Mouse (Mus musculus): ENCODE measurements around the gene Elmsan1. TPM values are rescaled to one million over a fixed set of nuclear protein-coding genes. Genes with fewer than 3 reads are reported as not detected.
"Not testable (repeated sequence)": the region's sequence is repeated elsewhere in the genome, so short reads cannot be mapped to it uniquely, and the experiment has no call there.

The Elmsan1 gene
- 7.2 and 8.0 TPM in 2 replicates for polyA plus RNA-seq (2016; fragmentation: Nextera tagmentation; extraction: Ambion mirVana)

DNA sequence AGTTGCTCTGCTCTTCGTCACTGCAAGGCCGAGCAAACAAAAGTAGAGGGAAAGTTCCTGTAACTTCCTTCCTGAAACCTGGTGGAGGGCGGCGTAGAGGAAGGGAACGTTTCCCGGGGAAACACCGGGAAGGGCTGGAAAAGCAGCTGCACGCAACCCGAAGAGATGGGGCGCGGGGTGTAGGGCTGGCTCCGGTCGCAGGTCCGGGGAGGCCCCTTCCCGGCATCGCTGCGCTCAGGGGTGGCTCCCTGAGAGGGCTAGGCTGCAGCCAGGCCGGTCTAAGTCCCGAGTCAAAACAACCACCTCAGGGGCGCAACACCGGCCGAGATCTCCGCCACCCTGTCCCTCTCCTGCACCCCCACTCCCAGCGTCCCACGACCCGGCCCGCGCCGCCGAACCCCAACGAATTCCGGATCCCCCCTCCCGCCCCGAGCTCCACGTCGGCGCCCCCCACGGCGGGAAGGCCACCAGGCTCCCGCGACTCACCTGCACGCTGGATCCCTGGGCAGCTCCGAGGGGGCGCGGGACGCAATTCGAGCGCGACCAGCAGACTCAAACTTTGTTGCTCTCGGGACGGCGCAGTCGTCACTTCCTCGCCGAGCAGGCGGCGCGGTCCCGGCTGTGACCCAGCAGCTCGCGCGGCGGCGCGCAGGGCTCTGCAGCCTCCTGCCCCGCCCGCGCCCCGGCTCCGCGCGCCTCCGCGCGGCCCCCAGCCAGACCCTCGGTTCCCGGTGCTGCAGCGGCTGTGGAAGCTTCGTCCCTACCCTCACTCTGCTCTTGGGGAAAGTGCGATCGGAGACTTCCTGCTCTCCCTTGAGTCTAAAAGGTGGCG lies at the start of gene Elmsan1:
TSS of gene Elmsan1 (minus strand) at position 593 of the 832 bp plus-strand sequence.
- H3K9ac ChIP-seq = peak within 1 kb of the TSS; percentile 82
- H3K27ac ChIP-seq = peak within 1 kb of the TSS; percentile 82
- peak within 1 kb of the TSS; percentile 83 for H3K4me3 ChIP-seq
- ATAC-seq (ENCODE audit: low FRiP score) = peak; percentile 66
- H3K27me3 ChIP-seq = no peaks in the 10 kb centered on the region
- under 1% methylated on average over 81 of the region's 82 CpGs for WGBS
- H3K4me2 ChIP-seq (replicated peaks) = peak within 1 kb of the TSS; percentile 95
- H3K36me3 ChIP-seq = no peaks in the 10 kb centered on the region
- H3K4me1 ChIP-seq = peaks cover 50% of the 10 kb centered on the region
- no peaks in the 10 kb centered on the region for H3K9me3 ChIP-seq (replicated peaks)

GRCm38 (mm10) chr12:84267264-84267663 lies 48.6 kb upstream of the Elmsan1 start:
- Histone ChIP-seq H3K4me1 (no peaks in the 10 kb centered on the region), H3K4me2 (replicated peaks) (no peak overlapping the region), H3K36me3 (no peaks in the 10 kb centered on the region), H3K4me3 (no peak overlapping the region), H3K27ac (no peak overlapping the region), H3K9me3 (replicated peaks) (no peaks in the 10 kb centered on the region), H3K9ac (no peak overlapping the region), H3K27me3 (no peaks in the 10 kb centered on the region)
- no peak for ATAC-seq (ENCODE audit: low FRiP score)
- 58% methylated on average over 2 of the region's 2 CpGs for WGBS

DNA sequence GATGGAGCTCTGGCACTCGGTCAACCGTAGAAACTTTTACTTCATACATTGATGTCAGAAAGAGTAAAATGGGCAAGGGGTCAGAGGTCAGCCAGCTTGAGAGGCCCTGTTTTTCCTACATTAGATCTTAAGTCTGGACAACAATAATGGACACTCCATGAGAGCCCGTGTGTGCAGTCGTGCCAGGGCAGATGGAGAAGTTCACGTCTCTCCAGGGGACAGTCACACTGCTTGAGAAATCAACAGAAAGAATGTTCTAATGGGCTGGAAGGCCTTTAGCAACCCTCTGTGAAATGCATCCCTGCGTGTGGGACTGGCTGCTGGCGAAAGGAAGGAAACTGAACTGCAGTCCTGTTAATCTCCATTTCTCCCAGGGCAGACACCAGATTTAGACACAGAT lies 41.7 kb upstream of the Elmsan1 start:
- H3K27ac ChIP-seq = no peak overlapping the region
- no peaks in the 10 kb centered on the region for H3K4me1 ChIP-seq
- no peaks in the 10 kb centered on the region for H3K9me3 ChIP-seq (replicated peaks)
- no peak overlapping the region for H3K4me2 ChIP-seq (replicated peaks)
- no peak overlapping the region for H3K4me3 ChIP-seq
- no peak for ATAC-seq (ENCODE audit: low FRiP score)
- H3K36me3 ChIP-seq = no peaks in the 10 kb centered on the region
- no peaks in the 10 kb centered on the region for H3K27me3 ChIP-seq
- 34% methylated on average over 7 of the region's 7 CpGs for WGBS
- no peak overlapping the region for H3K9ac ChIP-seq

- WGBS = 78% methylated on average over 5 of the region's 5 CpGs
These were observed 36.2 kb upstream of the Elmsan1 start for GRCm38 (mm10) chr12:84254886-84255285.

GRCm38 (mm10) chr12:84252811-84253210 lies 34.1 kb upstream of the Elmsan1 start:
- Histone ChIP-seq H3K36me3 (no peaks in the 10 kb centered on the region), H3K27ac (no peak overlapping the region), H3K4me1 (no peaks in the 10 kb centered on the region), H3K9ac (no peak overlapping the region), H3K4me2 (replicated peaks) (no peak overlapping the region), H3K4me3 (no peak overlapping the region), H3K9me3 (replicated peaks) (no peaks in the 10 kb centered on the region), H3K27me3 (no peaks in the 10 kb centered on the region)
- WGBS = 90% methylated on average over 5 of the region's 5 CpGs
- ATAC-seq (ENCODE audit: low FRiP score) = no peak

More at GRCm38 (mm10) chr12:84254886-84255285, 36.2 kb upstream of the Elmsan1 start:
- Histone ChIP-seq H3K9ac (no peak overlapping the region), H3K4me2 (replicated peaks) (no peak overlapping the region), H3K4me3 (no peak overlapping the region), H3K27me3 (no peaks in the 10 kb centered on the region), H3K4me1 (no peaks in the 10 kb centered on the region), H3K27ac (no peak overlapping the region), H3K9me3 (replicated peaks) (no peaks in the 10 kb centered on the region), H3K36me3 (no peaks in the 10 kb centered on the region)
- no peak for ATAC-seq (ENCODE audit: low FRiP score)

DNA sequence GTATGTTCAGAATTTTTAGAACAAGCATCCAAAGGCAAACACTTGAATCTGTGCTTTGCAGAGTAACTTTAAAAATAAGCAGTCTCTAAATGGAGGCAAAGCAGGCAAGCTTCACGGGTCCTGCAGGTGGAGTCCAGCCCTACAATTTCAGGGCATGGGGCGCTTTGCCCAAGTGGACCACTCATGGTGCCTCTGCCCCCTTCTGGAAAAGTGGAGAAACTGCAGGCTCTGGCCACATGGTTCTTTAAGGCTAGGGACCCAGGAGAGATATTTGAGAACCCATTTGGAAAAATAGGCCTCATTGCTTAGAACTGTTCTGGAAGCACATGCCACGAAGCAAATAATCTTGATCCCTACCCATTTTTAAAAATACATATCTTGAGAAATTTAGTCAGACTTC lies 30.5 kb upstream of the Elmsan1 start:
- no peaks in the 10 kb centered on the region for H3K27me3 ChIP-seq
- H3K4me3 ChIP-seq = no peak overlapping the region
- no peak for ATAC-seq (ENCODE audit: low FRiP score)
- no peaks in the 10 kb centered on the region for H3K4me1 ChIP-seq
- H3K36me3 ChIP-seq = no peaks in the 10 kb centered on the region
- H3K9me3 ChIP-seq (replicated peaks) = no peaks in the 10 kb centered on the region
- no peak overlapping the region for H3K4me2 ChIP-seq (replicated peaks)
- 10% methylated on average over 3 of the region's 3 CpGs for WGBS
- H3K27ac ChIP-seq = no peak overlapping the region
- H3K9ac ChIP-seq = no peak overlapping the region

GRCm38 (mm10) chr12:84245683-84246082 lies 27.0 kb upstream of the Elmsan1 start:
- H3K27me3 ChIP-seq = no peaks in the 10 kb centered on the region
- H3K4me1 ChIP-seq = no peaks in the 10 kb centered on the region
- H3K4me2 ChIP-seq (replicated peaks) = no peak overlapping the region
- ATAC-seq (ENCODE audit: low FRiP score) = no peak
- no peak overlapping the region for H3K4me3 ChIP-seq
- H3K9me3 ChIP-seq (replicated peaks) = no peaks in the 10 kb centered on the region
- 57% methylated on average over 5 of the region's 5 CpGs for WGBS
- H3K27ac ChIP-seq = no peak overlapping the region
- no peaks in the 10 kb centered on the region for H3K36me3 ChIP-seq
- H3K9ac ChIP-seq = no peak overlapping the region

DNA sequence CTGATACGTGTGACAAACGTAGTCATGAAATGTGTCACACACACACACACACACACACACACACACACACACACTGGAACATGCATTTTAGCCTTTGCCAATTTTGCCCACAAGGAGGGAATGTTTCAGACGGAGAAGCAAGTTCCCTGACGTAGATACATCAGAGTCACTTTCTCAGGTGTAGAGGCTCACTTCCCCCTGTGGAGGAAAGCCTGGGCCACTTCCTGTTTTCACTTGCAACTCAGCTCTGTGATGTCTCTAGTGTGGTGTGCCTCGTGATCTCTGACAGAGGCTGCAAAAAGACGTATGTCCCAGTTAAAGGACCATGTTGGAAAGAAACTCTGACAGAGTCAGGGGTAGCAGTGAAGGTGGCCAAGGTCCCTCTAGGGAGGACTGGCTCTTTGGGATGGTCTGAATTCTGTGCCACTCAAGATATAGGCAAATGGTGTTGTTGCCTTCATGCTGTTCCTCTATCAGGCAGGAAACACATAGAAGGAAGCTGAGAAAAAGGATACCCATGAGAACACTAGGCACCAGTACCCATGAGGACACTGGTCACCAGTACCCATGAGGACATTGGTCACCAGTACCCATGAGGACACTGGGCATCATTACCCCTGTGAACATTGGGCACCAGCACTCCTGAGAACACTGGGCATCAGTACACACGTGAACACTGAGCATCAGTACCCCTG lies 24.5 kb upstream of the Elmsan1 start:
- Histone ChIP-seq H3K4me2 (replicated peaks) (no peak overlapping the region), H3K27ac (no peak overlapping the region), H3K4me3 (no peak overlapping the region), H3K9me3 (replicated peaks) (no peaks in the 10 kb centered on the region), H3K9ac (no peak overlapping the region), H3K4me1 (no peaks in the 10 kb centered on the region), H3K36me3 (no peaks in the 10 kb centered on the region), H3K27me3 (no peaks in the 10 kb centered on the region)
- ATAC-seq (ENCODE audit: low FRiP score) = no peak
- 78% methylated on average over 7 of the region's 7 CpGs for WGBS

GRCm38 (mm10) chr12:84237036-84237435 lies 18.4 kb upstream of the Elmsan1 start:
- H3K4me3 ChIP-seq; H3K9me3 ChIP-seq (replicated peaks); ATAC-seq (ENCODE audit: low FRiP score); H3K36me3 ChIP-seq; H3K4me1 ChIP-seq; H3K27me3 ChIP-seq; H3K4me2 ChIP-seq (replicated peaks); H3K27ac ChIP-seq; H3K9ac ChIP-seq: not testable (repeated sequence)
- WGBS = 92% methylated on average over 5 of the region's 5 CpGs

GRCm38 (mm10) chr12:84235981-84236752 lies 17.5 kb upstream of the Elmsan1 start:
- Histone ChIP-seq H3K9me3 (replicated peaks) (no peaks in the 10 kb centered on the region), H3K9ac (no peak overlapping the region), H3K4me2 (replicated peaks) (no peak overlapping the region), H3K27me3 (no peaks in the 10 kb centered on the region), H3K27ac (no peak overlapping the region), H3K36me3 (no peaks in the 10 kb centered on the region), H3K4me1 (no peaks in the 10 kb centered on the region), H3K4me3 (no peak overlapping the region)
- WGBS = 84% methylated on average over 10 of the region's 10 CpGs
- no peak for ATAC-seq (ENCODE audit: low FRiP score)

DNA sequence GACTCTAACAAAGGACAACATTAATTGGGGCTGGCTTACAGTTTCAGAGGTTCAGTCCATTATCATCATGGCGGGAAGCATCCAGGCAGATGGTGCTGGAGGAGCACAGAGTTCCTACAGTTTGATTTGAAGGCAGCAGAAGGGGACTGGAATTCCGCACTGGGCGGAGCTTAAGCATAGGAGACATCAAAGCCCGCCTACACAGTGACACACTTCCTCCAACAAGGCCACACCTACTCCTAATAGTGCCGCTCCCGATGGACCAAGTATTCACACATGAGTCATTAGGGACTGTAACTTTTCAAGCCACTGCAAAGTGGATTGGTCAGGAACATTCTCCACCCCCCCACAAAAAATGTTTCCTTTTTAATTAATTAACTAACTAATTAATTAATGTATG lies 16.9 kb upstream of the Elmsan1 start:
- no peaks in the 10 kb centered on the region for H3K27me3 ChIP-seq
- no peaks in the 10 kb centered on the region for H3K36me3 ChIP-seq
- H3K4me3 ChIP-seq = no peak overlapping the region
- H3K9ac ChIP-seq = no peak overlapping the region
- H3K27ac ChIP-seq = no peak overlapping the region
- no peaks in the 10 kb centered on the region for H3K4me1 ChIP-seq
- WGBS = 97% methylated on average over 6 of the region's 6 CpGs
- ATAC-seq (ENCODE audit: low FRiP score) = no peak
- H3K9me3 ChIP-seq (replicated peaks) = no peaks in the 10 kb centered on the region
- no peak overlapping the region for H3K4me2 ChIP-seq (replicated peaks)

GRCm38 (mm10) chr12:84233488-84234100 lies 14.9 kb upstream of the Elmsan1 start:
- H3K4me1 ChIP-seq = no peaks in the 10 kb centered on the region
- no peaks in the 10 kb centered on the region for H3K9me3 ChIP-seq (replicated peaks)
- H3K27ac ChIP-seq = no peak overlapping the region
- WGBS = 93% methylated on average over 8 of the region's 8 CpGs
- H3K36me3 ChIP-seq = no peaks in the 10 kb centered on the region
- no peaks in the 10 kb centered on the region for H3K27me3 ChIP-seq
- H3K4me2 ChIP-seq (replicated peaks) = no peak overlapping the region
- ATAC-seq (ENCODE audit: low FRiP score) = no peak
- H3K4me3 ChIP-seq = no peak overlapping the region
- no peak overlapping the region for H3K9ac ChIP-seq
